Mouse (Mus musculus): ENCODE data around the gene Cnga4.
A peak's percentile ranks its signal among the peaks of the same experiment; 100 is the strongest.
"Not testable (repeated sequence)": the region's sequence is repeated elsewhere in the genome, so short reads cannot be mapped to it uniquely, and the experiment has no call there.

Gene Cnga4

GRCm38 (mm10) chr7:105404268-105404667, at the start of gene Cnga4:
Gene Cnga4, plus strand, starts transcription at chr7:105404568.
- DNase-seq (ENCODE audit: low spot score in 2 of 2): no peak

- not testable (repeated sequence) for DNase-seq (ENCODE audit: low spot score in 2 of 2)
These were observed 48.3 kb upstream of the Cnga4 start for GRCm38 (mm10) chr7:105356064-105356463.

- DNase-seq (ENCODE audit: low spot score in 2 of 2): not testable (repeated sequence)
These were observed 47.9 kb upstream of the Cnga4 start for GRCm38 (mm10) chr7:105356487-105356886.

- DNase-seq (ENCODE audit: low spot score in 2 of 2): no peak
These were observed 42.7 kb upstream of the Cnga4 start for GRCm38 (mm10) chr7:105361713-105362112.

- DNase-seq (ENCODE audit: low spot score in 2 of 2): no peak
These were observed 37.1 kb upstream of the Cnga4 start for GRCm38 (mm10) chr7:105367268-105367667.

- DNase-seq (ENCODE audit: low spot score in 2 of 2): no peak
These were observed 36.4 kb upstream of the Cnga4 start, which contains the start of gene Olfr692 for GRCm38 (mm10) chr7:105367930-105368329. Gene Olfr692, plus strand, starts transcription at chr7:105368230.

- DNase-seq (ENCODE audit: low spot score in 2 of 2): no peak
These were observed 35.8 kb upstream of the Cnga4 start for GRCm38 (mm10) chr7:105368521-105368920.

GRCm38 (mm10) chr7:105372912-105373311, 31.5 kb upstream of the Cnga4 start:
- DNase-seq (ENCODE audit: low spot score in 2 of 2): no peak

GRCm38 (mm10) chr7:105373509-105373908, 30.9 kb upstream of the Cnga4 start:
- DNase-seq (ENCODE audit: low spot score in 2 of 2): no peak

- no peak for DNase-seq (ENCODE audit: low spot score in 2 of 2)
These were observed 30.4 kb upstream of the Cnga4 start for GRCm38 (mm10) chr7:105373976-105374375.

- DNase-seq (ENCODE audit: low spot score in 2 of 2): no peak
These were observed 29.5 kb upstream of the Cnga4 start, which contains the start of gene Gm5901 for GRCm38 (mm10) chr7:105374866-105375265. Gene Gm5901, plus strand, starts transcription at chr7:105375038.

GRCm38 (mm10) chr7:105380329-105380728, 24.0 kb upstream of the Cnga4 start:
- no peak for DNase-seq (ENCODE audit: low spot score in 2 of 2)

- no peak for DNase-seq (ENCODE audit: low spot score in 2 of 2)
These were observed 16.7 kb upstream of the Cnga4 start for GRCm38 (mm10) chr7:105387696-105388095.

GRCm38 (mm10) chr7:105390236-105390635, 14.1 kb upstream of the Cnga4 start:
- DNase-seq (ENCODE audit: low spot score in 2 of 2): no peak

- DNase-seq (ENCODE audit: low spot score in 2 of 2): no peak
These were observed 9.8 kb upstream of the Cnga4 start for GRCm38 (mm10) chr7:105394606-105395005.

GRCm38 (mm10) chr7:105395131-105395820, 9.1 kb upstream of the Cnga4 start:
- DNase-seq (ENCODE audit: low spot score in 2 of 2): no peak

- DNase-seq (ENCODE audit: low spot score in 2 of 2): no peak
These were observed 8.2 kb upstream of the Cnga4 start for GRCm38 (mm10) chr7:105396126-105396525.

GRCm38 (mm10) chr7:105399058-105399934, 5.1 kb upstream of the Cnga4 start:
- DNase-seq (ENCODE audit: low spot score in 2 of 2): no peak

GRCm38 (mm10) chr7:105399935-105400624, 4.3 kb upstream of the Cnga4 start, which contains the start of gene Fam160a2:
Gene Fam160a2, minus strand, starts transcription at chr7:105400054.
- DNase-seq (ENCODE audit: low spot score in 2 of 2): peak; percentile 99 to 100

- DNase-seq (ENCODE audit: low spot score in 2 of 2): no peak
These were observed 2.0 kb downstream of the Cnga4 start for GRCm38 (mm10) chr7:105406322-105406721.

GRCm38 (mm10) chr7:105411874-105412632, 7.7 kb downstream of the Cnga4 start:
- peak; percentile 47 to 85 for DNase-seq (ENCODE audit: low spot score in 2 of 2)

All from urinary bladder, postnatal 4 days (tissue).